Mouse (Mus musculus) ES-Bruce4 (cell line): ENCODE measurements around the gene Rev1.
"Not testable (repeated sequence)": the region's sequence is repeated elsewhere in the genome, so short reads cannot be mapped to it uniquely, and the experiment has no call there.

Source experiments
- CTCF ChIP-seq: IDR thresholded peaks from one replicate; pipeline ENCODE4 v1.8.1; 2011; ENCODE audit warnings: low read depth, low read length
- EP300 ChIP-seq: IDR thresholded peaks from 2 replicates; pipeline ENCODE4 v1.6.1; 2011; ENCODE audit warnings: low read depth, low read length; ENCODE audit not compliant: insufficient read depth
- POLR2A ChIP-seq: IDR thresholded peaks from one replicate; pipeline ENCODE4 v1.8.1; 2011; ENCODE audit warnings: low read length; ENCODE audit not compliant: insufficient read depth

GRCm38 (mm10) chr1:38062156-38062555 lies 67.4 kb downstream of the Rev1 start:
- TF ChIP-seq POLR2A, CTCF, EP300: not testable (repeated sequence)
